Mouse (Mus musculus) cerebellum, adult 2 months (tissue): Measurements from ENCODE around the gene Spink2.

Experiments used
- CTCF ChIP-seq: fragments of 200-500 bp; IDR thresholded peaks from 2 replicates; pipeline ENCODE4 v1.5.1; 2011; ENCODE audit warnings: low read depth, mild to moderate bottlenecking, control low read depth, low read length, moderate library complexity, borderline replicate concordance; ENCODE audit not compliant: insufficient read depth
- POLR2A ChIP-seq: fragments of 200-500 bp; IDR thresholded peaks from 2 replicates; pipeline ENCODE4 v1.6.1; 2011; ENCODE audit warnings: low read length, control low read depth, borderline replicate concordance; ENCODE audit not compliant: insufficient read depth

- TF ChIP-seq CTCF (no peak), POLR2A (no peak)
Measured at GRCm38 (mm10) chr5:77200695-77201094, 10.6 kb downstream of the Spink2 start.
